Mouse (Mus musculus): Measurements from ENCODE around the gene Rtkn2.
A peak's percentile ranks its signal among the peaks of the same experiment; 100 is the strongest.

Gene Rtkn2

DNA sequence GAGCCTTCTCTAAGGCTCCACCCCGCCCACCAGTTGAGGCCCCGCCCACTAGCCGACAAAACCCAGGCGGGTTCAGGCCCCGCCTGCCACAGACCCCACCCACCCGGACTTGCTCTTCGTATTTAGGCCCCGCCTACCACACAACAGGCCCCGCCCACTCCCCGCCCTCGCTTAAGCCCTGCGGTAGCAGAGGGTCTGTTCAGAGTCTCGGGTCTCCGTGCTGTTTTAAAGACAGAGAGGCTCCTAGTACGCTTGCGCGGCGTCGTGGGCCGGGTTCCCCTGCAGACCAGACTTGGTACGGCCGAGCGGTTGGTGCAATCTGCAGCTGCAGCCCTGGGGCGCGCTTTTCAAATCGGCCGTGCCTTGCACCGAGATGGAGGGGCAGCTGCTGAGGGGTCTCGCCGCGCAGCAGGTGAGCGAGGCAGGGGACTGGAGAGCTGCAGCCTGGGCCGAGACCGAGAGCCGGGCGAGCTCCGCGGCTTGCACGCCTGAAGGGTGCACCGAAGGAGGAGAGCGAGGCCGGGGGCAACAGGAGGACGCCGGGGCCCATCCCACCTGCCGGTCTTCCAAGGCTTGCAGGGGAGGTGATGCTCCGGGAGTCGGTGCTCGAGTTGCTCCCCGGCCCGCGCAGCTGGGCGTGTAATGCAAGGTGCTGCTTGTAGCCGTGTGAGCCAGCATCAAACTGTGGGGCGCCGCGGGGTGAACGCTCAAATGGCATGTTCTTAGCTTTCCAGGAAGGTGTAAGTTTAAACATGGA, at the start of gene Rtkn2:
Gene Rtkn2, plus strand, starts transcription at position 170 of the 757 bp plus-strand sequence.
- DNase-seq (ENCODE audit: low read depth, low spot score) = peak; percentile 91

DNA sequence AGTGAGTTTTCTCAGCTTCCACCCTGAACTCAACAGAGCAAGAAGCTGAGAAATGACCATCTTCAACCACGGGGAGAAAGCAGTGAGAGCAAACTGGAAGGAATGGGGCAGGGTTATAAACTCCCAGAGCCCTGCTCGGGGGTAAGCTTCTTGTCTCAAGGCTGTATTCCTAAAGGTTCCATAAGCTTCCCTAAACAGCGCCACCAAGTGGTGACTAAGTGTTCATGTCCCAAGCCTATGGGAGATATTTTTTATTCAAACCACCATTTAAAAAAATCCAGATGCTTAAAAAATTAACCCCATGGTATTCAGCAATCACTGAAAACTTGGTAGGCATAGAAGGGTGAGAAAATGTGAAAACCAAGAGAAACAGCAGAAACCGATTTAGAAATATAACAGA, 48.0 kb upstream of the Rtkn2 start:
- DNase-seq (ENCODE audit: low read depth, low spot score) = no peak

DNA sequence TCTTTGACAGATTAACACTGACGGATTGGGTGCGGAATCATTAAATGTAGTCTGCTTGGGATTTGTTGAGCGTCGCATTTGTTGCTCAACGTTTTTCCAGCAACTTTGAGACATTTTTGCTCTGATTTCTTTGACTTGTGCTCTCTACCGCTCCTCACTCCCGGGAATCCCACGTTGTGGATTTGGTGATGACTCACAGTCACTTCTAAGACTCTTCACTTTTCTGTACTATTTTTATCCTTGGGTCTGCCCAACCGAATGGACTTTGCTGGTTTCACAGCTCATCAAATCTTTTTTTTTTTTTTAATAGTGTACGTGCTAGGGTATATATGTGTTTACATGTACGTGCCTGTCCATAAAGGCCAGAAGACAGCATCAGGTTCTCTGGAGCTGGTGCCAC, 46.6 kb upstream of the Rtkn2 start:
- no peak for DNase-seq (ENCODE audit: low read depth, low spot score)

DNA sequence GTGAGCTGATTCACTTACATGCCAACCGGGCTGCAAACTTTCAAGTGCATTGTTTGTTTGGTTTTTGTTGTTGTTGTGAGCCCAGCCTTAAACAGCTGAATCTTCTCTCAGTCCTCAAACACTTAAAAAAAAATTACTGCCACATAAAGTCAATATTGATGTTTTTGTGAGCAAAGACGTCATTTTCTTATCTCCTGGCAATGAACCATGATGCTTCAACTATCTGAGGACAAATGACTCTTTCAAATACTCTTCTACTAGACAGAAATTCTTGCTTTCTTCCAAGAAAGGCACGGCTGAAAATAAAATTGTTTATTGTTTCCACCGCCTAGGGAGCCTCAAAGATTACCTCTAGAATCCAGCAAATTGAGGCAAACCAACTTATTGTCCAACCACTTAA, 42.4 kb upstream of the Rtkn2 start:
- DNase-seq (ENCODE audit: low read depth, low spot score) = no peak

DNA sequence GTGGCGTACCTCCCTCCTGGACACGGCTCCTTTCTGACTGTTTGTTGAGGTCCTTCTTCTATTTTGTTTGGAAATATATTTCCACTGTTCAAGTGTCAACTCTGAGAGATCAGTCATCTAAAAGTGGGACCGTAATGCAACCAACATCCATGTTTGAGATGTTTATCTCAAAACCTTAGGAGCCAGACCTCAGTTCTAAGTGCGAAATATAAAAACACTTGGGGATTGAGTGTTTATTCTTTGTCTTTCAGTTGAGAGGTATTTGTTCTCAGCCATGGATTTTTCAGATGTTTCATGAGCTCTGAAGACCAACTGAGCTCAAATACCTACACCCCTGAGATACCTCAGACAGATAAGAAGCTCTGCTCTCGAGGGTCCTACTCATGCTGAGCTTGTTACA, 41.6 kb upstream of the Rtkn2 start:
- DNase-seq (ENCODE audit: low read depth, low spot score) = no peak

DNA sequence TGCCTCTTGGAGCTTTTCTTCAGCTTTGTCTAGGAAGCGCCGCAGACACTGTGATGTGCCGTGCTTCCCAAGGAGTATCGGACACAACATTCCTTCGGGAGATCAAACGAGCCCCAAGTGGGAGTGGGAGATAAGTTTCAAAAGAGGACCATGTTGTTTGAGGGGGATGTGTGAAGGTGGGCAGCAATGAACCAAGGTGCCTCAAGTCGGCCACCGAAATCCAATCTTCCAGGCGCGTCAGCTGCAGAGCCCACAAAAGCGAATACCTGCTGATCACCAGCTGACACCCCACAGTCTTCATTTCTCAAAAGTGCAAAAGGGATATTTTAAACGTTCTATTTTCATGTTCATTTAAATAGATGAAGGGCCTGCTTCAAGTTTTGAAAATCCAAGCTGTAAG, 39.8 kb upstream of the Rtkn2 start:
- no peak for DNase-seq (ENCODE audit: low read depth, low spot score)

DNA sequence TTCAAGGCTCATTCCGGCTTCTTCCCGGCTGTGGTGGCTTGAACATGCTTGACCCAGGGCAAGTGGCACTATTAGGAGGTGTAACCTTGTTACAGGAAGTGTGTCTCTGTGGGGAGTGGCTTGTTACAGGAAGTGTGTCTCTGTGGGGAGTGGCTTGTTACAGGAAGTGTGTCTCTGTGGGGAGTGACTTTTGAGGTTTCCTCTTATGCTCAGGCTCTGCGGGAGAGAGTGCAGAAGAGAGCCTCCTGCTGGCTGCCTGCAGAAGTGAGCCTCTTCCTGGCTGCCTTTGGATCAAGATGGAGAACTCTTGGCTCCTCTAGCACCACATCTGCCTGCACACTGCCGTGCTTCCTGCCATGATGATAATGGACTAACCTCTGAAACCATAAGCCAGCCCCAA, 35.9 kb upstream of the Rtkn2 start:
- DNase-seq (ENCODE audit: low read depth, low spot score) = no peak

DNA sequence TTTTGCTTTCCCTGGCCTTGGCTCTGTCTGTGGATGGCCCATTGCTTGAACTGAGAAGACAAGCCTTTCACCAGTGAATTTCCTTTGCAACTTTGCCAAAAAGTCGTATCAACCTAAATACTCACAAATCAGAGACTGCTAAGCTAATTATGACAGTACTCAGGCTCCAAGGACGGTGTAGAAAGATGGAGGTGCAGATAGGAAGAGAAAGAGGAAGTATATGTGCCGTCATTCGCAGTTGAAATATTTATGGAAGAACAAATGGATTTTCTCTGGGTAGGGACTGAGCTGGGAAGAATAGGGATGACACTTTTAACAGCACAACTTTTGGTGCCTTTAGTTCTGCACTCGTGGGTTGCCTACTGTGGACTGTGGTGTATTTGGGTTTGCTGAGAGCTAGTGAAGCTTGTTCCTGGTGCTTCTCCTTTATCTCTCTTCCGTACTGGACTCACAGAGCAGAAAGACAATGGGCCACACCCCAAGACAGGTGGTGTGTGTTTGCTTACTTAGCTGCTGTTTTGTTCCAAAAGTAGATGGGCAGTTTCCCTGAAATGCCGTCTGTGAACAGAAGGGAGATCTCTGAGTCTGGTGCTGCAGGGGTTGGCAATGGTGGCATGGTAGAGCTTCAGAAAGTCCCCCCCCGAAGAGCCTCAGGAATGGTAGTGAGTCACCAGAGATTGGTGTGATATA, 29.2 kb upstream of the Rtkn2 start:
- DNase-seq (ENCODE audit: low read depth, low spot score) = no peak

DNA sequence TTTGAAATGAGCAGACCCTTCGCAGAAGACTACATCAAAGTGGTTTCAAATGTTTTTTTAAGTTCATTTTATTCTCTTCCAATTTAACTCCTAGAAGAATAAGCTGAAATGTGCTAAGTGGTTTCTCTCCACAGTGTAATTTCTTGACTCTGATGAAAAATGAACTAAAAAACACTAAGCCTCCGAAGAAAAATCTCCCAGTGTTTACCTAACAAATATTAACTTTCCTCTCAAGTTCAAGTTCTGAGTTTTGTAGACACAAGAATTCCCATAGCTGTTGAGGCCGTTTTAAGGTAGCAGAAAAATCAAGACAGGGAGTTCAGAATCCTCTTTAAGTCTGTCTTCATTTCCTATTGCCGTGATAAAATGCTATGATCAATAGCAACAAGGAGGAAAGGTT, 27.7 kb upstream of the Rtkn2 start:
- no peak for DNase-seq (ENCODE audit: low read depth, low spot score)

DNA sequence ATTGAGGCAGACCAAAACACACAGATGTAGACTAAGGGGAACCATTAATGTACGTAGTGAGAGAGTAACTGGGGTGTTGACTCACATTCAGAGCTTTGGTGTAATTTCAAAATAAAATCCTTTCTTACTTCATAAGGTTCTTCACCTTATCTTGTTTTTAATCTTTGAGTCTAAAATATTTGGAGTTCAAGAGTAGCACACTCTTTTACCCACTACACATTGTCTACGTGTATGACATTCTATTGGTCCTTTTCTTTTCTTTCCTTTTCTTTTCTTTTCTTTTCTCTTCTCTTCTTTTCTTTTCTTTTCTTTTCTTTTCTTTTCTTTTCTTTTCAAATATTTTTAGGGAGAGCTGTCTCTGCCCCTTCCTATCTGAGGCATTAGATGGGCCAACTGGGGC, 23.4 kb upstream of the Rtkn2 start:
- no peak for DNase-seq (ENCODE audit: low read depth, low spot score)

DNA sequence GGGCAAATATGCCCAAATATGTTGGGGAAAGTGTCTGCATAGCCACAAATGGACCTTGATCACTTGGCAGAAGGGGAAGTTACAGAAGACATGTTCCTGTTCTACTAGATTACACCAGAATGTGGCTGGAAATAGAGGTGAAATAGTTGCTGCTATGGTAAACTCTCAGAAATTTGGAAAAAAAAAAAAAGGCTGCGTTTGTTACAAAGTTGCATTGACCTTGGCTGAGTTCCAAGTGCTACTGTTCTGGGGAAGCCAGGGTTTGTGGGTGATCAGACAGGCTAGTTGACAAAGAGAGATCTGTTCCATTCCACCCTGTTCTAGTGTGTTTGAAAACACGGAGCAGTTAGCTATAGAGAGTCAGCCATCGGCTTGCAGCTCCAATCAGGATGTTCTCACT, 19.4 kb upstream of the Rtkn2 start:
- no peak for DNase-seq (ENCODE audit: low read depth, low spot score)

DNA sequence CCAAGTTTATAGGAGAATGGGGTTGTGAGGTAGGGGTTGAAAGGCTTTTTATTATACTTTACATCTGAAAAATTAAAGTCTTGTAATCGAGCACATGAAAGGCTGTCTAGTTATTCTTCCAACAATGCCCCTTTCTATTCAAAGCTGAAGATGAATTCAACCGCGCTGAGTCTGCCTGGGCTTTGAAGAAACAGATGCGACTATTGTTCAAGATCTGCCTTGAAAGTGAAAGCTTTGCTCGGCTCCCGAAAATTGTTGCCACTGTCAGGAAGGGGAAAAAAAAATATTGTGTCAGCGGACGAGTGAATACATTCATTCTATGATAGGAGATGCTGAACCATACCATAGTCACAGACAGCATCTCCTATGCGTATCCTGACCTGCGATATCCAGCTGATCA, 16.9 kb upstream of the Rtkn2 start:
- no peak for DNase-seq (ENCODE audit: low read depth, low spot score)

DNA sequence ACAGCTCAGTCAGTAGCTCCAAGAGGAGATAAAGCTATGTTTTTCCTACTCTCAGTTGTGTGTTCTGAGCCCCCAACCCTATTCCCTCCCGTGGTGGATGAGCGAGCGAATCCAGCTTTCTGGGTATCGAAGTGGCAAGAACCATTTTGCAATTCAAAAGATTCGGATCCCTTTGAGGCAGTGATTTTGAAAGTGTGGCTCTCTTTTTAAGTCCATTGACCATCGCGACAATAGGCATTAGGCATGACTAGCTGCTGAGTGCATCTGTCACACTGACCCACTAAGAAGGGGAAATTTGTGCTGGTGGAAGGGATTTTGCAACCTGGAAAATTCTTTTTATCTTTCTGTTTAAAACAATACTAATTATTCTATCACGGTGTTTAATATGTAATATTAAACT, 15.3 kb upstream of the Rtkn2 start:
- no peak for DNase-seq (ENCODE audit: low read depth, low spot score)

DNA sequence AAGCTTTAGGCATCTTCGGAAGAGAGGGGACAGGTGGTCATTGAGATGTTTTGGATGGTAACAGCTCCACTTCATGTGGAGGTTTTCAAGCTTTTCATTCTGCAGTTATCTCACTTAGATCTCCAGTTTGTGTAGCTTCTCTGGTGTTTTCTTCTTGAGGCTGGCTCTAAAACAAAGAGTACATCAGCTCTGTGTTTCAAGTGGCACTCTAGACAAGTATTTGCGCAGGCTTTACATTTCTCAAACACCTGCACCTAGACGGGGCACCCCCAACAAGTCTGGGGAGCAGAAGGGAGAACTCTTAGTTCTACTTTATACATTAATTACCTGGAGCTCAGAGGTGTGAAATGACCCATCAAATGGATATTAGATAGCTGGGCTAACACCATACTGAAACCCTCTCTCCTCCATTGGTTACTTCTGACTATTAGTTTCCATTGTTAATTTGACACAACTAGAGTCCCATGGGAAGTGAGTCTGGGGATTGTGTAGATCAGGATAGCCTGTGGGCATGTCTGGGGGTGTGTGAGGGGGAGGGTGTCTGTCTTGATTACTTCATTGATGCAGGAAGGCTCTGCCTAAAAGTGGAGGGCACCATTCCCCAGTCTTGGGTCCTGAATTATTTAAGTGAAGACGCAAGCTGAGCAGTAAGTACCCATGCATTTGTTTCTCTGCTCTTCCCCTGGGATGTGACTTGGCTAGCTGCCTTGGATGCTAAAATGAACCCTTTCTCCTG, 14.0 kb upstream of the Rtkn2 start:
- no peak for DNase-seq (ENCODE audit: low read depth, low spot score)

DNA sequence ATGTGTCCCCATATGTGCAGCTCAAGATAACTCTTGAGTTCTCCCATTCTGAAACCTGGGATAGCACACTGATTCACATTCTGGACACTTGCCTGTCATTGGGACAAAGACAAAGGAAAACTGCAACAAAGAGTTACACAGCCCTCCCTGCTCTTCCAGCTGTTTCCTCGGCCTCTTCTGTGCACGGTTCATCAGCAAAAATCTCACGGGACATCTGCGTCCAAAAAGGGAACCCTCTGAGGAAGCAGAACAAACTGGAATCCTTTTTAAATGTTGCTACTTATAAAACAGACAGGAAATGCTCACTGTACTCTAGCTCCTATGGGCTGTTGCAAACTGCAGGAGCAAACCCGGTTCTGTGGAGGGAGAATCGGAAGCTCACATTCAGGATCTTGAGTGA, 13.3 kb upstream of the Rtkn2 start:
- DNase-seq (ENCODE audit: low read depth, low spot score) = no peak

DNA sequence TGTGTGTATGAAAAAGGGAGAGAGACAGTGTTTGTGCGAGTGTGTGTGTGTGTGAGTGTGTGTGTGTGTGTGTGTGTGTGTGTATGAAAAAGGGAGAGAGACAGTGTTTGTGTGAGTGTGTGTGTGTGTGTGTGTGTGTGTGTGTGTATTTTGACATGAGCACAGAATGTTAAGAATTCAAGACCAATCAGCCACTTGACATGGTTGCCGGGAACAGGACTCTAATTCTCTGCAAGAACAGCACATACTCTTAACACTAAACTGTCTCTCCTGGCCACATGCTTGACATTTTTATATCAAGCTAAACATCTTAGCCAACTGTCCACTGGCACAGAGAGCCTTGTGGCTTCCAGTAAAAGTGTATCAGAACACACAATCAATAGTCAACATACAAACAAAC, 12.4 kb upstream of the Rtkn2 start:
- DNase-seq (ENCODE audit: low read depth, low spot score) = no peak

DNA sequence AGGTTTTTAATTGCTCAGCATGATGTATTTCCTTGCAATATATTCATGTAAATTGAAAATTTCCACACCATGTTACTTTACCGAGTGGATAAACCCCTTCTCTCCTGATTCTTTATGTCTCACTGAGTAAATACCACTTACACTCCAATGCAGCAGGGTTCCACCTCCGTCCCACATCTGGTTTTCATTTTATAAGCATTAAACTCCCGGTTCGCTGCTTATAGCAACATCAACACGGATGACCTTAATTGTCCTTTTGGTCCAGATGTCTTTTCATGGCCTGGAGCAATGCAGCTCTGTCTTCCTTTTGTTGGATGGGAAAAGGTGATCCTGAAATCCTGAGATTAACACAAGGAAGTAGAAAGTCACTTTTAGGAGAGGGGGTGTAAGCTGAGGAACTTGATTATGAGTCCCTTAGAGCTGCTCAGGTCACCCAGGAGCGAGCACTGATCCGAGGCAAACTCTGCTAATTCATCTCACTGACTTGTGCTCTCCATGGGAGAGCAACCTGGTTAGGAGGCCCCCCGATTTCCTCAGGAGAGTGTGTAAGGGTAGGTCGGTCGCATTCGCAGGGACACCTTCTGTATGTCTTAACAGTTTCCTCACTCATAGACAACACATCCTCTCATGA, 8.1 kb upstream of the Rtkn2 start:
- no peak for DNase-seq (ENCODE audit: low read depth, low spot score)

DNA sequence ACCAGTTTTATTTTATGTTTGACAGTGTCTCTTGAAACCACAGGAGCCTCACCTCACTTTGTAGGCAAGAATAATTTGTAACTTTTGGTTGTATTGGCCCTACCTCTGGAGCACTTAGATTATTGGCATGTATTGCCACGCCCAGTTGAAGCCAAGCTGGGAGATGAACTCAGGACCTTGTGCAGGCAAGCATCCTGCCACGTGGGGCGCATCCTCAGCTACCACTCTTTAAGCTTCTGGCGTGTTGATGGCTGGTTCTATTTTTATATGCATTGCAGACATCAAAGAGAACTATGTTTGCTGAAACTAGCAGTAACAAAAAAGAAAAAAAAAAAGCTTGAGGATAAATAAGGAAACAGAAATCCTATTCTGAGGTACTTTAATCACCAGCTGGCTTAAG, 2.1 kb upstream of the Rtkn2 start:
- DNase-seq (ENCODE audit: low read depth, low spot score) = no peak

DNA sequence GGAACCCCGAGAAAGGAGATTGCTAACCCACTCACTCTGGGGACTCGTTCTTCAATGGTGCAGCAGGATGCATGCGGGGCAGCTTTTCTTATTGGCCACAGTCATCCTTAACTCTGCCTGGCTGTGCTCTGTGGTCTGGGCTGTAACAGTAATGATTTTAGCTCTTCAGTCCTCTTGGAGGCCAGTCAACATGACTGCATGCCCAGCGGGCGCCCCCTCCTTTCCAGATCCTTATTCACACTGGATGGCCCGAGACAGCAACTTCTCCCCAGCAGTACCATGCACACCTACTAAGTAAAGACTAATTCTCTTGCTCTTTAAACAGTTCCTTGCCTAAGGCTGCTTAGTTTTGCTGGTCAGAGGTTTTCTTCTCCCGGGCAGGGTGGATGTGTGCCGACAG, 4.4 kb downstream of the Rtkn2 start:
- no peak for DNase-seq (ENCODE audit: low read depth, low spot score)

DNA sequence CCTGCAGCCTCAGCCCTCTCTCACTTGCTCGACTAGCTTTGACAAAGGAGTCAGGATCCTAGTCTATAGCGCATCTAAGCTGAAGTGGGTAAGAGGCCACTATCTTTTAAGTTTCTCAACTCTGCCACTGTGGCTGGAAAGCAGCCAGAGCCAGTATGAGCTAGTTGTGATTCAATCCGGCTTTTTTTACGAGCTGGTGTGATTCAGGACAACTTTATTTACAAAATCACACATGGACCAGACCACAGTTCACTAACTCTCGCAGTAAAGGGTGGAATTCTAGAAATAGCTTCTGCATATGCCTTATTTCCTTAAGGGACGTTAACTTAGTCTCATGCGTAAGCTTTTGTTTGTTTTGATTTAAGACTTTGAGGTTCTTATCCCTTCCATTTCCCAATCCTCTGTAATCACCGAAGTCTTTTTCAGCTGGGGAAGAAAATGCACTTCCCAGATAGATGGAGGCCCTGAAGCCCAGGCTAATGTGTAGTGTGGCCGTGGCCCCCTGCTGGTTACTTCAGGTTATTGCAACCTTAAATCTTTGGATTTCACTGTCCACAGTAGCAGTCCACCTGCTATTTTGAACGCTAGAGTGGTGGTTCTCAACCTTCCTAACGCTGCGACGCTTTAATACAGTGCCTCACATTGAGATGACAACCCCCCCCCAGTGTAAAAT, 5.0 kb downstream of the Rtkn2 start:
- DNase-seq (ENCODE audit: low read depth, low spot score) = peak; percentile 52

DNA sequence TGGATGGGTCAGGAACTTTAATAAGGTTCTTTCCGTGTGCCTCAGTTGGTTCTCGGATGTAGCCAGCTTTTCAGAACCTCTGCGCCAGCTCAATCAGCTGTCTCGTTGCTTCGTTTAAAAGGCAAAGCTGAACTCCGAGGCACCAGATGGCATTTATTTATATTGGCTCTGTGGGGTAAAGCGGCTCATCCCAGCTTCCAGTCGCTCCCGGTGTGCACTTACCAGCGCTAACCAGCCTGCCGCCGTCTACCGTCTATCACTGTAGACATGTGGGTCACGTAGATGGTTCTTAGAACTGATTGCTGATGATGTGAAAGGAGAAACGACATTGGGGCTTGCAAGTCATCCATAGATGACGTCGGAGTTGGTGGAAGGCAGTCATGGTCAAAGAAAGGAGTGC, 5.7 kb downstream of the Rtkn2 start:
- peak; percentile 21 for DNase-seq (ENCODE audit: low read depth, low spot score)

DNA sequence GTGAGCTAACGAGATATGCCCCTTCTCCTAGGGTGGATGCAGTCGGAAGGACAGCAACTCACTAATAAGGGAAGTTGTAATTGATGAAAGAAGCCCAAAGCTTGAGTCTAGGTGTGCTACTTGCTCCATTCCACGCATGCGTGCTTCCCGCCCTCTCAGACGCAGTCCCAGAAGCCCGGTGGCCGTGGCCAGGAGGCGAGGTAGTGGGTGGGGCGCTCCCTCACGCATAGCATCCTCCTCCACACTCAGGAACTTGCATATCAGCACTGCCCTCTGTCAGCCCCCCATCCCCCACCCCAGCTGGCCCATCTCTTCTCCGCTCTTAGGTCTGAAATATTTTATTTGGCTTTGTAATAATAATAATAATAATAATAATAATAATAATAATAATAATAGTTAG, 16.0 kb downstream of the Rtkn2 start:
- no peak for DNase-seq (ENCODE audit: low read depth, low spot score)
